Mouse (Mus musculus): ENCODE results near the gene Sept9.

Sept9 gene

DNA sequence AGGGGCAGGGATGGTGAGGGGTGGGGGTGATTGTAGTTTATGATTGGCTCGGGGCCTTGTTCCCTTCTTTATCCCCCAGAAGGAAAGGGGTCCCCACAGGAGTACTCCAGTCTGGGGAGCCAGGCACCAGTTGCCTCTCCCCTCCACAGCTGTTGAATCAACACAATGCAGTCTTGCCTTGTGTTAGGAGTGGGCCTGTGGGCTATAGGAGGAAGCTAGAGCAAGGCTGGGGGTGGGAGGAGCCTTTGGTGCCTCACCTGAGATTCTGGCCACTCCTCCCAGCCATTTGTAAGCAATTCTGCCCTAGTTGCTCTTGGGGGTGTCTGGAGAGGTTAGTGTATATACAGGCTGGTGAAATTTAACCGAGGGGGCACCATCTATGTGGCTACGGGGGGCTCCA lies 88.3 kb downstream of the Sept9 start:
- no peak for DNase-seq (ENCODE audit: low read depth, low spot score)

DNA sequence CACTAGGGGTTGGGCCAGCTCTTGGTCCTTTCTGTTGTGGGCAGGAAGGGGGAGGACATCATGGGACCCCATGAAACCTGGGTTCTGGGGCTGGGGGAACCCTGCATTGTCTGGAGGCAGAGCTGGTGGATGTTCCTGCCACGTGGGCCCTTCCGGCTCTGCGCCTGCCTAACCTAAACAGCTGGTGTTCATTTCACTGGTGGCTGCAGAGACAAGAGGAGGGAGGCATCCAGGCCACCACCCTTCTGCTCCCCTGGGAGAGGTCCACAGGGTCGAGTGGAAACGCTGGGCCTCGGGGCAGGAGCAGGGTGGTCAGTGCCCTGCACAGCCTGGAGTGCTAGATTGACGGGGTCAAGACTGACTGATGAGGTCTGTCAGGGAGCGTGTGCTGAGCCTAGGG lies 89.3 kb downstream of the Sept9 start:
- DNase-seq (ENCODE audit: low read depth, low spot score): no peak

GRCm38 (mm10) chr11:117291271-117292059 lies 92.0 kb downstream of the Sept9 start:
- no peak for DNase-seq (ENCODE audit: low read depth, low spot score)

DNA sequence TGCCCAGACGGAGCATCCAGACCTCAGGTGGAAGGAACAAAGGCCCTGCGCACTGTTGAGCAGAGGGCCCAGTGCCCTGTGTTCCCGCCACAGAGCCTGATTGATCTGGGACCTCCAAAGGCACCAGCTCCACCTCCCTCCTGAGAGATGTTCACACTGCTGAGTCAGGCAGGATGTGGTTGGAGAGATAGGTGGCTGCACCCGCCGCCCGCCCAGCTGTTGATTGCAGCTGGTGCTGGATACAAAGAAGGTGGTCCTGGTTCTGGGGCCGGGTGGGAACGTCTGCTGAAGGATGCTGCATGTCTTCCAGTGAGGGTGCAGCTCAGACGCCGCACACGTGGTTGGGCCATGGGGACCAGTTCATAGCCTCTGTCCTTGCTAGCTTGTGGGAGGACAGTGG lies 93.0 kb downstream of the Sept9 start:
- no peak for DNase-seq (ENCODE audit: low read depth, low spot score)

DNA sequence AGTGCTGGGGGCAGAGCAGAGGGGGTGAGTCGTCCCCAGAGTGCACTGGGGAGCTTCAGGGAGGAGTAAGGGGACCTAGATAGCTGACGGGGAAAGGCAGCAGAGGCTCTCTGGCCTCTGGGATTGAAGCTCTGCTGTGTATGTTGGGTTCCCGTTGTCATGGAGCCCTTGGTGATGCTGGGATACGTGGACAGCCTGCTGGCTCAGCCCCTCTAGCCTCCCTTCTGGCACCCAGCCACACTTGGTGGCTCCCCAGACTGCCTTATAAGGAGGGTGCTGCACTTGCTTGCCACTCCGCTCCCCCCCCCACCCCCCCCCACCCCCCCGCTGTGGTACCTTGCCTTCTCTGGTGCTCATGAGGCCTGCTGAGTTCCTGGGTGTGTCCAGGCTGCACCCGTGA lies 95.8 kb downstream of the Sept9 start:
- no peak for DNase-seq (ENCODE audit: low read depth, low spot score)

DNA sequence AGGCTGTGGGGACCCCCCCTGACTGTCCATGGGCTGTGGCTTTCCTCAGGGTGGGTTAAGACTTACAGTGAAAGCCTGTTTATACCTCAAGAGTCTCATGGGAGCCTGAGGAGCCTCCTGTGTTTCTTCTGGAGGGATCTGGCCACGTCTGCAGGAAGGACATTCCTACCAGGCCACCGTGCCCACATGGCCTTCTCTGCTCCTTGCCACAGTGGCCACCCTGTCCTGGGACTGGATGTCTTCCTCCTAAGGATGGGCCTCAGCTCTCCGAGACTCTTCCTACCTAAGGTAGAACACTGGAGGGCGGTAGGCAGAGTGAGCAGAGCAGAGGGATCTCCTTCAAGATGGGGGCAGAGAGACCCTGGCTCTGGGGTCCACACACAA lies 96.6 kb downstream of the Sept9 start:
- no peak for DNase-seq (ENCODE audit: low read depth, low spot score)

DNA sequence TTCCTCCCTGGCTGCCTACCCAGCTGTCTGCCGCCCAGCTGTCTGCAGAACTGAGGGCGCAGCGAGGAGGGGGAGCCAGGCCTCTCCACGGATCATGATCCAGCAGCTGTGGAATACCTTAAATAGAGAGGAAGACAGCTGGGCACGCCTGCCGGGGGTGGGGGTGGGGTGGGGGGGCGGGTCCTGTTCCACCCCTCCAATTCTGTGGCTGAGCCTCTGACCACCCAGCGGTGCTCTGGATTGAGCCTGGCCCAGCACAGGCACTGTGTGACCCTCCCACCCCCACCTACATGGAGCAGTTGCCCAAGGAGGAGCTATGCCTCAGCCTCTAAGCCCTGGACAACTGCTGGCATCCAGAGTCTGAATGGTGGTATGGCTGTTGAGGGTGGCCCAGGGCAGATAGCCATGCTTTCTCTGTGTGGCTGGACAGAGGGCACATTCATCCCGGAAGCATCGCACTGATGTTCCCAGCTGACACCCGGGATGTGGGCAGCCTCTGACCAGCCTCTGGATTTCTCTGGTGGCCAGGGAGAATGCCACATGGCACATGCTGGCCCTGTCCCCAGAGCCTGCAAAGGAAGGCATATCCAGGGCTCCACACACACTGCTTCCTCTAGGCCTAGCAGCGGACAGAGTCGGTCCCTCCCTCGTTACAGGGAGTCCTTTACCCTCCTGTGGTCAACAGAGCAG lies 97.2 kb downstream of the Sept9 start:
- DNase-seq (ENCODE audit: low read depth, low spot score): no peak

GRCm38 (mm10) chr11:117297190-117297829 lies 97.8 kb downstream of the Sept9 start:
- DNase-seq (ENCODE audit: low read depth, low spot score): no peak

DNA sequence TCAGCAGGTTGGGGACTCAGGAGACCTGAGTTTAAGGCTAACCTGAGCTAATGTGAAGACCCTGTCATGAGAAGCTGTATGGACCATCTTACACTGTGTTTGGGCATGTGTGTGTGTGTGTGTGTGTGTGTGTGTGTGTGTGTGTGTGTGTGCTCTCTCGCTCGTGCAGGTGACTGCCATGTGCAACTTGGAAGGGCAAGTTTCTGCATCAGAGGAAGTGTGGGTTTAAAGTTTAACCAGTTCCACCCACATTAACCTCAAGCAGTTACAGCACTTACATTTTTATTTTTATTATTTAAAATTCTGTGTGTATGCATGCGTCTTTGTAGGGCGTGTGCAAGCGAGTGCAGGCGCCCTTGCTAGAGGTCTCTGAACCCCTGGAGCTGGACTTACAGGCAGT lies 100.3 kb downstream of the Sept9 start:
- no peak for DNase-seq (ENCODE audit: low read depth, low spot score)

GRCm38 (mm10) chr11:117300809-117301208 lies 101.3 kb downstream of the Sept9 start:
- no peak for DNase-seq (ENCODE audit: low read depth, low spot score)

GRCm38 (mm10) chr11:117301716-117302115 lies 102.3 kb downstream of the Sept9 start:
- no peak for DNase-seq (ENCODE audit: low read depth, low spot score)

DNA sequence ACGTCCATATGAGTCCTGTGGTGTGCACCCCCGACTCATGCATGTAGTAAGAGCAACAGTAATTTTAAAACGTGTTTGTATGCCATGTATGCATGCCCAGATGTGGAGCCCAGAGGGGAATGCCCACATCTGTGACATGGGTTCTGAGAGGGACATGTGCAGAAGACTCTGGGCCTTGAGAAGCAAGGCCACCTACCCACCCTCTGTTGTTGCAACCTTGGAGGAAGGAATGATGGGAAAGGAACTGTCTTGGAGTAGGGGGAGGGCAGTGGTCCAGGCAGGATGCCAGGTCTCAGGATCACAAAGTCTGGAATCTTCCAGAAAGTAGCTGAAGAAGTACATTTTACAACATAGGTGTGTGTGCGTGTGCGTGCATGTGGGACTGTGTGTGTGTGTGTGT lies 102.9 kb downstream of the Sept9 start:
- no peak for DNase-seq (ENCODE audit: low read depth, low spot score)

GRCm38 (mm10) chr11:117305509-117306188 lies 106.2 kb downstream of the Sept9 start:
- no peak for DNase-seq (ENCODE audit: low read depth, low spot score)

DNA sequence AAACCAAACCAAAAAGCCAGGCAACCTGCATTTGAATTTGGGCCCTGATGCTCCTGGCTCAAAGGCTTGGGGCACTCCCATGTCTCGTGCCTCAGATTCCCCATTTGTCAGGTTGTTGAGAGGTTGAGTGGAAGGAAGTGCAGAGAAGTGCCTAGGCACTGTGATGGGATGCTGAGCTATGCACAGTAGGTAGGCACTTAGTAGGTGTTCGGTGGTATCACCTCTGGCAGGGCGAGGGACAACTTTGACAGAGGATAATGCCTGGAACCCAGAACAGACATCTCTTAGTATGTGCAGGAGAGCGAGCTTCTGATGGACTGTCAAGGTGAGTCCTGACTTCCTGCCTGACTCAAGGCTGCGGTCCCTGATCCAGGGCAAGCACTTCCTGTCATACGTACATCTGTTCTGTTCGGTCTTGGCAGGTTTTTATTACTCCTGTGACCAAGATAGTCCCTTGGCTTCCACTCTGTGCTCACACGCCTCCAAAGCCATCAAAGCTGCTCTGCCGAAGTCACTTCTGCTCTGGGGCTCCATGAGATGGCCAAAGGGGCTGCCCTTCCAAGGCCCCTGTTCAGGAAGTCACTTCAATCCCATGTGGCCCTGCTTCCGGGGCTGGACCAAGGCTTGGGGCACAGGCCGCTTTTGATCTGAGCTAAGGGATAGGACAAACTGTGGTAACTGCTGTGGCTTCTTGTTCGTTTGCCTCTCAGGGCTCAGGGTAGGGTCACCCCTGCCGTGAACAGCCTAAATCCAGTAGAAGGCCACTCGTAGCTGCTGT lies 107.0 kb downstream of the Sept9 start:
- DNase-seq (ENCODE audit: low read depth, low spot score): no peak

DNA sequence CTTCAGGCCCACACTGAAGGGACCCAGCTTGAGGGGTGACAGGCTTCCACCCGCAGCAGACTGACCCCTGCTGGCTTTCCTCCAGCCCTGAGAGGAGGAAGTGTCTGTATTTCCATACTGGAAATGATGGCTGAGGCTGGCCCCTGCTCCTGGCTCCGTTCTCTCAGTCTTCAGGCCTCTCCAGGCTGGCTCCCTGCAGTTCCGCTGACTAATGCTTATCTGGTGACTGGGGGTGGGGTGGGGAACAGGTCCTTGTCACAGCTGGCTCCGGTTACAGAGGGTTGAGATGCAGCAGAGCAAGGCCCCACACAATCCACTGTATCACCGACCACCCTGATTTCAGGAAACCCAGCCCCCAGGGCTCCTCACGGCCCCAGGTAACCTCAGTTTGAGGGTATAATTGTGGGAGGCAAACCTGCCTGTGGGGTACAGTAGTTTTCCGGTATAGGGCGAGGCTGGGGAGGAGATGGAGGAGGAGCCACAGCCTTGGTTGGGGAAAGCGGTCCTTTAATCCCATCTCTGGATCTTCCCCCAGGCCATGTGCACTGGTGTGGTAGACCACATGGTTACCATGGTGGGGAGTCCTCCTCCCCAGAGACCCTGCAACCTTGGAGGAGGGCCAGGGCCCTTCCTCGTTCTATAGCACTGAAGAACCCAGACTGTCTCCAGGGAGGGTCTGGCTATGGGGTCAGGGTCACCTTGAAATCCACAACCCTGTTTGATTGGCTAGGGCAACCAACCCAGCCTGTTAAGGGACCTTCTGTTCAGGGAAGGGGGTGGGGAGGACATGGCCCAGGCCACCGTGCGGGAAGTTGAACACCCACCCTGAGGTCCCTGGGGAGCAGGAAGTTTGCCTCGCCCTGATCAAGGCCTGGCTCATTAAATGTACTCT lies 108.7 kb downstream of the Sept9 start:
- no peak for DNase-seq (ENCODE audit: low read depth, low spot score)

- no peak for DNase-seq (ENCODE audit: low read depth, low spot score)
Measured at GRCm38 (mm10) chr11:117309108-117309917, 109.9 kb downstream of the Sept9 start.

- no peak for DNase-seq (ENCODE audit: low read depth, low spot score)
Measured at GRCm38 (mm10) chr11:117309918-117310287, 110.4 kb downstream of the Sept9 start.

DNA sequence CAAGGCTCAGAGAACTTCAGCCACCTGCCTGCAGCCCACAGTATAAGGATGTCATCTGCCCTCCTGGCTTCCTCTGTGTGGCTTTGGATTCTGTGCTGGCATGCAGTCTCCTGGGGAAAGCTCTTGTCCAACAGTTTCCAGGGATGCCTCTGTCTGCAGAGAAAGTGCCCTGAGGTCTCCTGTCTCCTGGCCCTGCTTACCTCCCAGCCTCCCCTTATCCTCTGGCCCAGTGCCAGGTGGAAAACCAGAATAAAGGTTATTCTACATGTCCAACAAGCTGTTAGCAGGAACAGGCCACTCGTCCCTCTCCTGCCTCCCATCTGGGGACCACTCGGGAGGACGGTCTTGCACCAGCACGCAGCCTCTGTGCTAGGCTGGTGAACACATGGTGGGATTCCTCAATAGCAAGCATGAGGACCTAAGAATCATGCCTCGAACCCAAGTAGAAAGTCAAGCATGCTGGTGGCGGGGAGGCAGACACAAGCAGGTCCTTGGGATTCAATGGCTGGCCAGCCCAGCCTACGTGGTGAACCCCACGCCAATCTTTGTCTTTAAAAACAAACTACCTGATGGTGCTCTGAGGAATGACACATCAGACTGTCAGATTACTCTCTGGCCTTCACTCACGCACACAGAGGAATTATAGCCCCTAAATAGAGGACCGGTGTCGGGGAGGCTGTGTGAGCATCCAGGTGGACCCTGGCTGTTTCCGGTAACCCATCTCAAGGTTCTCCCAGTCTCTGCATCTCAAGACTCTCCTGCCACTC lies 111.1 kb downstream of the Sept9 start:
- DNase-seq (ENCODE audit: low read depth, low spot score): no peak

Data from retina, postnatal 7 days (tissue).